Mouse (Mus musculus): Measurements from ENCODE around the gene Fam13c. TPM values are rescaled to one million over a fixed set of nuclear protein-coding genes. Genes with fewer than 3 reads are reported as not detected.

Gene Fam13c
- total RNA-seq, 2 experiments from 2014 or later: not detected

GRCm38 (mm10) chr10:70598516-70599125, 158.3 kb downstream of the Fam13c start:
- ATAC-seq (replicated peaks; ENCODE audit: poor library complexity): peak; percentile 31

GRCm38 (mm10) chr10:70599126-70599924, 159.0 kb downstream of the Fam13c start:
- ATAC-seq (replicated peaks; ENCODE audit: poor library complexity): peak; percentile 48

- ATAC-seq (replicated peaks; ENCODE audit: poor library complexity): no peak
Observed at GRCm38 (mm10) chr10:70599925-70600305, 159.6 kb downstream of the Fam13c start.

Other genes with a start within 250 kb of the Fam13c start
- not detected in 2 replicates for gene Mrln, start 235.8 kb upstream of the Fam13c start, total RNA-seq (2015)
- gene Mrln, start 235.8 kb upstream of the Fam13c start, total RNA-seq (2017): not detected in 2 replicates
- 0.17 and 0.52 TPM in 2 replicates for gene Slc16a9, start 195.4 kb upstream of the Fam13c start, total RNA-seq (2015)
- gene Slc16a9, start 195.4 kb upstream of the Fam13c start, total RNA-seq (2017): 0.29 and 0.81 TPM in 2 replicates
- gene Phyhipl, start 215.5 kb downstream of the Fam13c start, total RNA-seq (2015): not detected in 2 replicates
- not detected in 2 replicates for gene Phyhipl, start 215.5 kb downstream of the Fam13c start, total RNA-seq (2017)

All from megakaryocyte progenitor cell, adult 5-6 weeks (primary cell).